Mouse (Mus musculus): ENCODE measurements around the gene Bcas3.

The Bcas3 gene

DNA sequence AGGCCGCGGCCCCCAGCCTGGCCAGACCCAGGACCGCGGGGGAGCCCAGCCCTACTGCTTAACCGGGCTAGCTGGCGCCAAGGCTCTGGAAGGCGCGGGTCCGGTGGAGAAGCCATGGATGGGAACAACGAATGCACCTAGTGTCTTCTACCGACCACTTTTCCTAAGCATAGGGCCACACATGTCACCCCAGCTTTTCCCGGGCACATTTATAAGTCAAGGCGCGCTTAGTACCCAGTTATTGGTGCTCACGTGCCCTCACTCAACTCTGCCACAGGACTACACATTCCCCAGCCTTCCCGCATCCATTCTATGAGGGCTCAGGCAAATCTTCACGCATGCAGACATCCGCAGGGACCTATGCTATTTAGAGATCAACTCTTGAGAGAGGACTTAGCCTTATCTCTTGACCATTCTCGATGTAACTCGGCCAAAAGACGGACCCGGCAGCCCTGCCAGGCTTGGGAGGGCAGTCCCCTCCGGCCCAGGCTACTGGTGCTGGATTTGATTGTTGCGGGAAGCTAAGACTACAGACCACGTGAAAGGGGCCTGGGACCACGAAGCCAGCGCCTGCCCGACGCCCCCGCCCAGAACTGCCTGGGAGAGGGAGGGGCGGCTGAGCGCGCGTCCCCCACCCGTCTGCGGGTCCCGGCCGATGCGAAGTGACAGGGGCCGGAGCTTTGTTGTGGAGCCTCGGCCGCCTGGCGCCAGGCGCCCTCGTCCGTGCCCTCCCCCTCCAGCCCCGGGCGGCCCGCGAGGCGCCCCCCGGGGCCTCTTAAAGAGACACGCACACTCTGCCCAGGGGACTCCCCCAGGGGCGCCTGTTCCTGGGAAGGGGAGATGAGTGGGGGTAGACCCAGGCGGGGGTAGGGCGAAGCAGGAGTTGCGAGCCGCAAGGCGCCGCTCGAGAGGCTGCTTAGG, 476.8 kb downstream of the Bcas3 start:
- no peak for DNase-seq (ENCODE audit: low read depth, low spot score)

GRCm38 (mm10) chr11:85830901-85831341, 478.0 kb downstream of the Bcas3 start:
- DNase-seq (ENCODE audit: low read depth, low spot score): no peak

DNA sequence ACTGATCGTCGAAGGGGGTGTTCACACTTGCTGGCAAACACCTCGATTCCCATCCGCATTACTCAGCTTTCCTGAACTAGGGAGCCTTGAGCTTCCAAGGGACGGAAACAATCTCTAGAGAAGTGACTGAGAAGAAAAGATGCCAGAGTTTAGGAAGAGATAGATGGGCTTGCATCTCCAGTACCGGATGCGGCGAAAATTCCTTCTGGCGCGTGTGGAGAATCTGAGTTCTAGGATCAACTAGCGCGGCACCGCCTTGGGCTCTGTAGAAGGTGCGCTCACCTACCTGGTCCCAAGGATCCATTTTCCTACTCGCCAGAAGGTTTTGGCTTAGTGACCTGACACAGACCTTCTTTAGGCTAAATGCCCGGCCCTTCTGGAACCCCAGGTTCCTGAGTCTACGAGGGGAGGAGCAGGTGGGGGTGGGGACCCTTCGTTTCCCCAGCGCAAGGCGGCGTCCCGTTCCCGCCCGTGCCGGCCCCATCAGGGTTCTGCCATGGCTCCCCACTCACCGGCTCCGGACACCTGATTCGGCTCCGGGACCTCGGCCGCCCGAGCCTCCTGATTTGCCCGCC, 478.8 kb downstream of the Bcas3 start:
- no peak for DNase-seq (ENCODE audit: low read depth, low spot score)

GRCm38 (mm10) chr11:85832231-85832924, 479.4 kb downstream of the Bcas3 start, which contains the start of gene Tbx2:
Tbx2 (plus strand) TSS chr11:85832551.
- DNase-seq (ENCODE audit: low read depth, low spot score): no peak

DNA sequence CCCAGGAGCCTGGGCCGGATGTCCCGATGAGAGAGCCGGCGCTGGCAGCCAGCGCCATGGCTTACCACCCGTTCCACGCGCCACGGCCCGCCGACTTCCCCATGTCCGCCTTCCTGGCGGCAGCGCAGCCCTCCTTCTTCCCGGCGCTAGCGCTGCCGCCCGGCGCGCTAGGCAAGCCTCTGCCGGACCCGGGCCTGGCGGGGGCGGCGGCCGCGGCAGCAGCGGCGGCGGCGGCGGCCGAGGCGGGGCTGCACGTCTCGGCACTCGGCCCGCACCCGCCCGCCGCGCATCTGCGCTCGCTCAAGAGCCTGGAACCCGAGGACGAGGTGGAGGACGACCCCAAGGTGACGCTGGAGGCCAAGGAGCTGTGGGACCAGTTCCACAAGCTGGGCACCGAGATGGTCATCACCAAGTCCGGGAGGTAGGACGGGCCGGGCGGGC, 480.1 kb downstream of the Bcas3 start:
- no peak for DNase-seq (ENCODE audit: low read depth, low spot score)

GRCm38 (mm10) chr11:85833761-85834385, 480.9 kb downstream of the Bcas3 start:
- DNase-seq (ENCODE audit: low read depth, low spot score): no peak

DNA sequence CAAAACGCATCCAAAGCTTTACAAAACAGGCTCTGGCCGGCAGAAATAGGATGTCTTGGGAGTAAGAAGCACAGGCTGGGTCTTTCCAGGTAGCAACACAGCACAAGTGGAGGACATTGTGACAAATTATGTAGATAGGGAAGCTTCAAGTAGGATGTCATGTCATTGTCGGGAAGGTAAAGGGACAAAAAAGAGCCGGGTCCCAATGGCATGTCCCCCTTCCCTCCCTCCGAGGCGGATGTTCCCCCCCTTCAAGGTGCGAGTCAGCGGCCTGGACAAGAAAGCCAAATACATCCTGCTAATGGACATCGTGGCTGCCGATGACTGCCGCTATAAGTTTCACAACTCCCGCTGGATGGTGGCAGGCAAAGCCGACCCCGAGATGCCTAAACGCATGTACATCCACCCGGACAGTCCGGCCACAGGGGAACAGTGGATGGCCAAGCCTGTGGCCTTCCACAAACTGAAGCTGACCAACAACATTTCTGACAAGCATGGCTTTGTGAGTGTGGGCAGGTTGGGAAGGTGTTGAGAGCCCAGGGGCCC, 481.5 kb downstream of the Bcas3 start:
- no peak for DNase-seq (ENCODE audit: low read depth, low spot score)

DNA sequence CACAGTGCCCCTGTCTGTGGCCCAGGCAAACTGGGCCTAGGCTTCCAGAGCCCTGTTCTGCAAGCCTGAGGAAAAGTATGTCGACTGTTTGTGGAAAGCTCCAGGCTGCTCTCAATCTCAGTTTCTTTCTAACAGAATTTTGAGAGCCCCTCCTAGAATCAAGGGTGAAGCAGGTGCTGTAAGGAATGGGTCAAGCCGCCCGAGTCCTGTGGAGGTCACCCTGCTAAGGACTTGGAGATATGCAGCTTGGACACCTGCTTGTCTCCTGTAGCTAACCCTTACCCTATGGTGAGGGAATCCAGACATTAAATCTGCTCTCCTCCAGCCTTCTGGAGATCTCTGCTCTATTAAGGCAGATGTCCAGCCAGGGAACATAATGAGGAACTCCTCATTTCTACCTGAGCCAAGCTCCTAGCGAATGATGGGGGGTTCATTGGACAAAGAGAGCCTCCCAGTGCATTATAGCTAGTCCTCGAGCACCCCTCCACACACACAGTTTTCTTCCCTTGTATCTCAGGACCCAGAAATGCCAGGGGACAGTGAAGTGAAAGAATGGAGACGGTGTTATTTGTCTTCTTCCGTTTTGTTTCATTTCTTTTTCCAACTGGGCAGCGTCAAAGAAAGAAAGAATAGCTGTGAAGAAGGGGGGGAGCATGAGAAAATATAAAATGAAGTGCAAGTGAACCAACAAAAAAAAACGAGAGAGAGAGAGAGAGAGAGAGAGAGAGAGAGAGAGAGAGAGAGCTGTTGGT, 482.2 kb downstream of the Bcas3 start:
- no peak for DNase-seq (ENCODE audit: low read depth, low spot score)

DNA sequence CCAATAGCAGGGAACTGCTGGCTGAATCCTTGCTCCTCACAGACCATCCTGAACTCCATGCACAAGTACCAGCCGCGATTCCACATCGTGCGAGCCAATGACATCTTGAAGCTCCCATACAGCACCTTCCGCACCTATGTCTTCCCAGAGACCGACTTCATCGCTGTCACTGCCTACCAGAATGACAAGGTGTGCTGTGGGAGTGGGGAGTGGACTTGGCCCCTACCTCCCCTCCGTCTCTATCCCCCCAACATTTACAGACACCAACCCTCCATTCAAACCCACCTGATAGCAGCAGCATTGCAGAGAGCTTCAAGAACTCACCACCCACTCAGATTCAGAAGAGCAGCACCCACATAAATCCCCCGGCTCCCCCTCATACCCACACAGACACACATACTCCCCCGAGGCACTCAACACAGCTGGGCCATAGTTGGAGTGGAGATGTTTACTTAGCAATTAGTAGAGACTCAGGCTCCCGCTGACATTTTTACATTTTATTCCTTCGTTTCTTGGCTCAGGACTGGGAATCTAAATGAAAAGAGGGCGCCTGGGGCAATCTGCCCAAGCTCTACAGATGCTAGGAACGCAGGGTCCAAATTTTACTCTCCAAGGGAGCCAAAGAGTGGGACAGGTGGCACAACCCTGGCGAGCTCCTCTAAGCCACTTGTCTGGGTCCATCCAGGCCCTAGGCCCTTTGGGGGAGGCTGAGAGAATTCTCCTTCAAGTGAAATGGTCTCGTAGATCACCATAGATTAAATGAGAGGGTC, 483.0 kb downstream of the Bcas3 start:
- no peak for DNase-seq (ENCODE audit: low read depth, low spot score)

DNA sequence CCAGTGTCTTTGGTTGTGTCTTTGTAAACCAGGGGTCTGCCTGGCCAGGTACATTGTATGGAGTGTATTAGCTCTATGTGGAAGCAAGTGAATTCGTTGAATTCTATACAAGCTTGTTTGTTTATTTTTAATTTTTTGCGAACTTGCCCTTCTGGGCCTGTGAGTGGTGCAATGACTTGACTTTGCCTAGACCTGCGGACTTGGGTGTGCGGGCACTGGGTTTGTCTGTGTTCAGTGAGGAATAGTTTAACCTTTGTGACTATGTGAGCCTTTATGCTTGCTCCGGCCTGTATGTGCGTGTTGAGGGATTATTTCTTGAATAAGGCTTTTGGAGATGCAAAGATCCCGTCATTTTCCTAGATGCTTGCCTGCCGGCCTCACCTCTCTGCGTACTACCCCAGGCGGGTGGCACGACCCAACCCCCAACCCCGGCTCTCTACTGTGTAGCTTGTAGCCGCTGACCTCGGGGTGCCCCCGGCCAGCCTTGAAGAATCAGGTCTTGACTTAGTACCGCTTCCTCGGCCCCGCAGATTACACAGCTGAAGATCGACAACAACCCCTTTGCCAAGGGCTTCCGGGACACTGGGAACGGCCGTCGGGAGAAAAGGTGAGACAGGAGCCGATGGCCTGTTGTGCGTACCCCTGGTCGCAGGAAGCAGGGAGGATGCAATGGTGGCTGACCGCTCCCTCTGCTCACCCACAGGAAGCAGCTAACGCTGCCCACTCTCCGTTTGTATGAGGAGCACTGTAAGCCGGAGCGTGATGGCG, 483.7 kb downstream of the Bcas3 start:
- no peak for DNase-seq (ENCODE audit: low read depth, low spot score)

DNA sequence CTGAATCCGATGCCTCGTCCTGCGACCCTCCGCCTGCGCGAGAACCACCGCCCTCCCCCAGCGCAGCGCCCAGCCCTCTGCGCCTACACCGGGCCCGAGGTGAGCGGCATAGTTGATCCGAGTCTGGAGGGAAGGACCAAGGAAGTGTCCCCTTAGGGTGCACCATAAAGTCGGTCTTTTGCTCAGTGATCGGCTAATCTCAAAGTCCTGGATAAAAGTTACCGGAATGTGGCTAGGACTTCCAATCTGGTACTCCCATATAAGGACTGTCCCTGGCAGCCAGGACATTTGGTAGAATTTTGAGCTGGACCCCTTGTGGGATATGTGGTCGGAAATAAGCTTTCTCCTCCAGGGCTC, 484.3 kb downstream of the Bcas3 start:
- no peak for DNase-seq (ENCODE audit: low read depth, low spot score)

DNA sequence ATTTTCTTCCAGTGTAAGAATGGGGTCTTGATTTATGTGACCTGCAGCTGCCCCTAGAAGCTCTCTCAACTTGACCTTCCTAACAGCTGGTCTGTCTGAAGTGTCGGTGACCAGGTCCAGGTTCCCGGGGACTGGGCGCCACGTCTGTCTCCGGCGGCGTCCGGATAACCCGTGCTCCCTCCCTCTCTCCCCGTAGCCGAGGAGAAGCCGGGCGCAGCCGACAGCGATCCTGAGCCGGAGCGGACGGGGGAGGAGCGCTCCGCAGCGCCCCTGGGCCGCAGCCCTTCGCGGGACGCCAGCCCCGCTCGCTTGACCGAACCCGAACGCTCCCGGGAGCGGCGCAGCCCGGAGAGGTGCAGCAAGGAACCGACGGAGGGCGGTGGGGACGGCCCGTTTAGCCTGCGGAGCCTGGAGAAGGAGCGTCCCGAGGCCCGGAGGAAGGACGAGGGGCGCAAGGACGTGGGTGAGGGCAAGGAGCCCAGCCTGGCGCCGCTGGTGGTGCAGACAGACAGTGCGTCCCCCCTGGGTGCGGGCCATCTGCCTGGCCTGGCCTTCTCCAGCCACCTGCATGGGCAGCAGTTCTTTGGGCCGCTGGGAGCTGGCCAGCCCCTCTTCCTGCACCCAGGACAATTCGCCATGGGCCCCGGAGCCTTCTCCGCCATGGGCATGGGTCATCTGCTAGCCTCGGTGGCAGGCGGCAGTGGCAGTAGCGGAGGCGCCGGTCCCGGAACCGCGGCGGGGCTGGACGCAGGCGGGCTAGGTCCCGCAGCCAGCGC, 484.9 kb downstream of the Bcas3 start:
- DNase-seq (ENCODE audit: low read depth, low spot score): no peak

GRCm38 (mm10) chr11:85838424-85839257, 485.7 kb downstream of the Bcas3 start:
- no peak for DNase-seq (ENCODE audit: low read depth, low spot score)

DNA sequence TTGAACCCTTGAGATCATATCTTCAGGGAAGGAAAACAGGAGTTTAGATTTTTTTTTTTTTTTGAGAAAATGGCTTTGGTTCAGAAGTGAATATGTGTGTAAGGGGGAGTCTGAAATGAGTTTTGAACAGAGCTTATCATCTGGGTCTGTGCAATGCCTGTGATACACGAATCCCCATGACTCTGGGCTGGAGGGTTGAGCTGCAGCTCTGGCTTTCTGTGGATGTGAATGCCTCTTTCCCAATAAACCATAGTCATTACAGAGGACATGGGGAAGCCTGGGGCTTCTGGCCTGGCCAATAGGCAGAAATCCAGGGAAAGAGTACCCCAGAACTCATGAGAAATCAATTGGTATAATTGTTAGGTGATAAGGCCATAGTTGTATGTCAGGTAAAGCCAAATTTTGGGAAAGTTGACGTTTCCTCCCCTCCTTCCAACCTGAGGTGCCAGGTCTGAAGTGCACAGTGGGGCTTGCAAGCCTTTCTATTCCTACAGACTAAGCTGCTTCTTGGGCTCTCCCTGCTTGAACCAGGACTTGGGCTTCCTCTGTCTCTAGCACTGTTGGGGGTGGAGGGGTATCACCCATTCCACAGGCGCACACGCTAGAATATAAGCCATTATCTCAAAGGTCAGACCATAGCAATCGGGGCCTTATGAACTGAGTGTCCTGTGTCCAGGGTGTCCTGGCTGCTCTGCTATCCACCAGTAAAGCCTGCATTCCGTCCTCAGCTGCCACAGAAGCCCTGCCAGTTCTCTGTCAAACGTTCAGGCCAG, 486.5 kb downstream of the Bcas3 start:
- no peak for DNase-seq (ENCODE audit: low read depth, low spot score)

- DNase-seq (ENCODE audit: low read depth, low spot score): no peak
Measured at GRCm38 (mm10) chr11:85840031-85840802, 487.2 kb downstream of the Bcas3 start.

DNA sequence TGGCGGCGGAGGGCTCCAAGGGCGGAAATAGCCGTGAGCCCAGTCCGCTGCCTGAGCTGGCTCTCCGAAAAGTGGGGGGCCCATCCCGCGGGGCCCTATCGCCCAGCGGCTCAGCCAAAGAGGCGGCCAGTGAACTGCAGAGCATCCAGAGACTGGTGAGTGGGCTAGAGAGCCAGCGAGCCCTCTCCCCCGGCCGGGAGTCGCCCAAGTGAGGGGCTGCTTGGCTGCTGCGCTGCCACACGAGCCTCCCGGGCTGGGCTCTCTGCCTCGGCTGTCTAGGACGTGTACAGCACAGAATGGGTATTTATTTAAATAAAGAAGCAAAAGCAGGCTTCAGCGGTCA, 487.8 kb downstream of the Bcas3 start:
- DNase-seq (ENCODE audit: low read depth, low spot score): no peak
